Mouse (Mus musculus): ENCODE measurements at regions not wholly inside any gene's neighbourhood (a gene's known extent, or its start where the extent isn't known, plus 50 kb on each side); places are given as distances from the start of the nearest gene placed in this dataset.
A peak's percentile ranks its signal among the peaks of the same experiment; 100 is the strongest.

- no peak overlapping the region for H3K4me3 ChIP-seq (ENCODE audit: low read depth, low read length)
- DNase-seq (ENCODE audit: low spot score) (no peak), ATAC-seq (ENCODE audit: insufficient read depth, low read depth) (no peak)
- H3K4me2 ChIP-seq (ENCODE audit: low read depth, low read length), result no peak overlapping the region
- no peaks in the 10 kb centered on the region for H3K4me1 ChIP-seq (ENCODE audit: control insufficient read depth, insufficient read depth)
- H3K27ac ChIP-seq (ENCODE audit: low read depth), result no peak overlapping the region
- no peaks in the 10 kb centered on the region for H3K36me3 ChIP-seq (replicated peaks; ENCODE audit: control insufficient read depth, insufficient read depth, low read length)
- H3K9ac ChIP-seq (replicated peaks; ENCODE audit: low read depth, low read length), result no peak overlapping the region
- TF ChIP-seq CTCF (IDR thresholded peaks at IDR 0.05; ENCODE audit: low read depth) (no peak), EP300 (IDR thresholded peaks at IDR 0.05; ENCODE audit: low read depth) (no peak)
- H3K9me3 ChIP-seq (replicated peaks; ENCODE audit: control insufficient read depth, low read length), result no peaks in the 10 kb centered on the region
- no peaks in the 10 kb centered on the region for H3K27me3 ChIP-seq (ENCODE audit: control insufficient read depth, insufficient read depth, low read length)
These were observed 74.3 kb upstream of the Aff3 start for GRCm38 (mm10) chr1:38739018-38739417.

- peak; percentile 19 for DNase-seq (ENCODE audit: low spot score)
- 47% methylated on average over 8 of the region's 8 CpGs for WGBS
- TF ChIP-seq CTCF (IDR thresholded peaks at IDR 0.05; ENCODE audit: low read depth), result no peak
- TF ChIP-seq EP300 (IDR thresholded peaks at IDR 0.05; ENCODE audit: low read depth), result no peak
- Histone ChIP-seq H3K27ac (ENCODE audit: low read depth) (no peak overlapping the region), H3K36me3 (replicated peaks; ENCODE audit: control insufficient read depth, insufficient read depth, low read length) (no peaks in the 10 kb centered on the region), H3K9ac (replicated peaks; ENCODE audit: low read depth, low read length) (no peak overlapping the region), H3K4me3 (ENCODE audit: low read depth, low read length) (no peak overlapping the region), H3K4me1 (ENCODE audit: control insufficient read depth, insufficient read depth) (no peaks in the 10 kb centered on the region), H3K27me3 (ENCODE audit: control insufficient read depth, insufficient read depth, low read length) (no peaks in the 10 kb centered on the region), H3K9me3 (replicated peaks; ENCODE audit: control insufficient read depth, low read length) (no peaks in the 10 kb centered on the region), H3K4me2 (ENCODE audit: low read depth, low read length) (no peak overlapping the region)
- no peak for ATAC-seq (ENCODE audit: insufficient read depth, low read depth)
These were observed 71.0 kb upstream of the Aff3 start for GRCm38 (mm10) chr1:38735768-38736167.

GRCm38 (mm10) chr1:38733201-38733600, 68.4 kb upstream of the Aff3 start:
- H3K9me3 ChIP-seq (replicated peaks; ENCODE audit: control insufficient read depth, low read length), result no peaks in the 10 kb centered on the region
- TF ChIP-seq EP300 (IDR thresholded peaks at IDR 0.05; ENCODE audit: low read depth) (no peak), CTCF (IDR thresholded peaks at IDR 0.05; ENCODE audit: low read depth) (no peak)
- no peak for ATAC-seq (ENCODE audit: insufficient read depth, low read depth)
- H3K4me3 ChIP-seq (ENCODE audit: low read depth, low read length), result no peak overlapping the region
- no peaks in the 10 kb centered on the region for H3K27me3 ChIP-seq (ENCODE audit: control insufficient read depth, insufficient read depth, low read length)
- DNase-seq (ENCODE audit: low spot score), result no peak
- no peaks in the 10 kb centered on the region for H3K36me3 ChIP-seq (replicated peaks; ENCODE audit: control insufficient read depth, insufficient read depth, low read length)
- H3K27ac ChIP-seq (ENCODE audit: low read depth), result no peak overlapping the region
- H3K4me1 ChIP-seq (ENCODE audit: control insufficient read depth, insufficient read depth), result no peaks in the 10 kb centered on the region
- H3K4me2 ChIP-seq (ENCODE audit: low read depth, low read length), result no peak overlapping the region
- no peak overlapping the region for H3K9ac ChIP-seq (replicated peaks; ENCODE audit: low read depth, low read length)

- no peaks in the 10 kb centered on the region for H3K27me3 ChIP-seq (ENCODE audit: control insufficient read depth, insufficient read depth, low read length)
- H3K4me1 ChIP-seq (ENCODE audit: control insufficient read depth, insufficient read depth), result no peaks in the 10 kb centered on the region
- H3K4me3 ChIP-seq (ENCODE audit: low read depth, low read length), result no peak overlapping the region
- no peak overlapping the region for H3K9ac ChIP-seq (replicated peaks; ENCODE audit: low read depth, low read length)
- no peaks in the 10 kb centered on the region for H3K9me3 ChIP-seq (replicated peaks; ENCODE audit: control insufficient read depth, low read length)
- no peaks in the 10 kb centered on the region for H3K36me3 ChIP-seq (replicated peaks; ENCODE audit: control insufficient read depth, insufficient read depth, low read length)
- no peak overlapping the region for H3K27ac ChIP-seq (ENCODE audit: low read depth)
- TF ChIP-seq EP300 (IDR thresholded peaks at IDR 0.05; ENCODE audit: low read depth) (no peak), CTCF (IDR thresholded peaks at IDR 0.05; ENCODE audit: low read depth) (no peak)
- ATAC-seq (ENCODE audit: insufficient read depth, low read depth) (no peak), DNase-seq (ENCODE audit: low spot score) (no peak)
- no peak overlapping the region for H3K4me2 ChIP-seq (ENCODE audit: low read depth, low read length)
- 68% methylated on average over 10 of the region's 10 CpGs for WGBS
These were observed 65.4 kb upstream of the Aff3 start for GRCm38 (mm10) chr1:38729977-38730782.

- no peak overlapping the region for H3K9ac ChIP-seq (replicated peaks; ENCODE audit: low read depth, low read length)
- 89% methylated on average over 9 of the region's 9 CpGs for WGBS
- H3K27me3 ChIP-seq (ENCODE audit: control insufficient read depth, insufficient read depth, low read length), result no peaks in the 10 kb centered on the region
- no peak overlapping the region for H3K27ac ChIP-seq (ENCODE audit: low read depth)
- TF ChIP-seq CTCF (IDR thresholded peaks at IDR 0.05; ENCODE audit: low read depth), result no peak
- TF ChIP-seq EP300 (IDR thresholded peaks at IDR 0.05; ENCODE audit: low read depth), result no peak
- H3K4me3 ChIP-seq (ENCODE audit: low read depth, low read length), result no peak overlapping the region
- DNase-seq (ENCODE audit: low spot score) (no peak), ATAC-seq (ENCODE audit: insufficient read depth, low read depth) (no peak)
- H3K9me3 ChIP-seq (replicated peaks; ENCODE audit: control insufficient read depth, low read length), result no peaks in the 10 kb centered on the region
- H3K4me1 ChIP-seq (ENCODE audit: control insufficient read depth, insufficient read depth), result no peaks in the 10 kb centered on the region
- no peaks in the 10 kb centered on the region for H3K36me3 ChIP-seq (replicated peaks; ENCODE audit: control insufficient read depth, insufficient read depth, low read length)
- no peak overlapping the region for H3K4me2 ChIP-seq (ENCODE audit: low read depth, low read length)
These were observed 61.0 kb upstream of the Aff3 start for GRCm38 (mm10) chr1:38725805-38726204.

GRCm38 (mm10) chr1:38724631-38725030, 59.9 kb upstream of the Aff3 start:
- TF ChIP-seq EP300 (IDR thresholded peaks at IDR 0.05; ENCODE audit: low read depth) (no peak), CTCF (IDR thresholded peaks at IDR 0.05; ENCODE audit: low read depth) (no peak)
- no peak overlapping the region for H3K4me3 ChIP-seq (ENCODE audit: low read depth, low read length)
- no peaks in the 10 kb centered on the region for H3K36me3 ChIP-seq (replicated peaks; ENCODE audit: control insufficient read depth, insufficient read depth, low read length)
- 65% methylated on average over 14 of the region's 14 CpGs for WGBS
- H3K9me3 ChIP-seq (replicated peaks; ENCODE audit: control insufficient read depth, low read length), result no peaks in the 10 kb centered on the region
- no peaks in the 10 kb centered on the region for H3K4me1 ChIP-seq (ENCODE audit: control insufficient read depth, insufficient read depth)
- ATAC-seq (ENCODE audit: insufficient read depth, low read depth), result no peak
- H3K9ac ChIP-seq (replicated peaks; ENCODE audit: low read depth, low read length), result no peak overlapping the region
- no peaks in the 10 kb centered on the region for H3K27me3 ChIP-seq (ENCODE audit: control insufficient read depth, insufficient read depth, low read length)
- no peak overlapping the region for H3K27ac ChIP-seq (ENCODE audit: low read depth)
- no peak overlapping the region for H3K4me2 ChIP-seq (ENCODE audit: low read depth, low read length)
- no peak for DNase-seq (ENCODE audit: low spot score)
